Mouse (Mus musculus) skeletal muscle tissue, adult 2 months (tissue): ENCODE results near the gene Ckb.
A peak's percentile ranks its signal among the peaks of the same experiment; 100 is the strongest.
"Not testable (repeated sequence)": the region's sequence is repeated elsewhere in the genome, so short reads cannot be mapped to it uniquely, and the experiment has no call there.

Experiments
- DNase-seq: peaks from one replicate; pipeline ENCODE4 v3.0.0-alpha.2; 2012; ENCODE audit warnings: low read depth, low spot score

The Ckb gene

GRCm38 (mm10) chr12:111669000-111669788, 2.9 kb downstream of the Ckb start:
- peak; percentile 84 for DNase-seq

GRCm38 (mm10) chr12:111668457-111668912, 3.7 kb downstream of the Ckb start:
- peak; percentile 92 for DNase-seq

- no peak for DNase-seq
Measured at GRCm38 (mm10) chr12:111667421-111667820, 4.7 kb downstream of the Ckb start.

GRCm38 (mm10) chr12:111666380-111666779, 5.8 kb downstream of the Ckb start:
- no peak for DNase-seq

GRCm38 (mm10) chr12:111665041-111665880, 6.9 kb downstream of the Ckb start:
- no peak for DNase-seq

- DNase-seq: no peak
Measured at GRCm38 (mm10) chr12:111664144-111664634, 7.9 kb downstream of the Ckb start.

GRCm38 (mm10) chr12:111663228-111664143, 8.7 kb downstream of the Ckb start:
- no peak for DNase-seq

GRCm38 (mm10) chr12:111661554-111661953, 10.6 kb downstream of the Ckb start:
- DNase-seq: not testable (repeated sequence)

GRCm38 (mm10) chr12:111660628-111661027, 11.5 kb downstream of the Ckb start:
- DNase-seq: no peak

- no peak for DNase-seq
Measured at GRCm38 (mm10) chr12:111659331-111659730, 12.8 kb downstream of the Ckb start.

- no peak for DNase-seq
Measured at GRCm38 (mm10) chr12:111655695-111656094, 16.4 kb downstream of the Ckb start.

- DNase-seq: peak; percentile 47
Measured at GRCm38 (mm10) chr12:111653434-111653833, 18.7 kb downstream of the Ckb start.

GRCm38 (mm10) chr12:111652953-111653352, 19.2 kb downstream of the Ckb start:
- no peak for DNase-seq

GRCm38 (mm10) chr12:111648061-111648645, 24.0 kb downstream of the Ckb start:
- no peak for DNase-seq
